Mouse (Mus musculus) hindbrain, embryonic 11.5 days (tissue): ENCODE results near the gene Alx1. TPM values are rescaled to one million over a fixed set of nuclear protein-coding genes. Genes with fewer than 3 reads are reported as not detected.

Experiments
- ATAC-seq: fragments of 200-750 bp; cut with Nextera tagmentation; 2 replicates; pipeline ENCODE4 v1.8.0; 2017; ENCODE audit warnings: mild to moderate bottlenecking, moderate TSS enrichment, moderate library complexity; ENCODE audit not compliant: low FRiP score
- DNase-seq: peaks from one replicate; pipeline ENCODE4 v3.0.0-alpha.2; 2015; ENCODE audit warnings: low spot score
- H3K27ac ChIP-seq: fragments of 300-500 bp; sonication (generic); 2 replicates; pipeline ENCODE4 v1.5.1; 2014; ENCODE audit warnings: mild to moderate bottlenecking, low read depth, low read length
- H3K27me3 ChIP-seq: fragments of 300-500 bp; sonication (generic); 2 replicates; pipeline ENCODE4 v1.6.1; 2014; ENCODE audit warnings: mild to moderate bottlenecking, low read length, moderate library complexity, mixed read lengths; ENCODE audit not compliant: control insufficient read depth, insufficient read depth
- H3K36me3 ChIP-seq: fragments of 300-500 bp; sonication (generic); 2 replicates; pipeline ENCODE4 v1.6.1; 2014; ENCODE audit warnings: mild to moderate bottlenecking, low read length, moderate library complexity, mixed read lengths; ENCODE audit not compliant: control insufficient read depth, insufficient read depth
- H3K4me1 ChIP-seq: fragments of 300-500 bp; sonication (generic); replicated peaks from 2 replicates; pipeline ENCODE4 v1.6.1; 2014; ENCODE audit warnings: low read length, mixed read lengths; ENCODE audit not compliant: control insufficient read depth, insufficient read depth
- H3K4me2 ChIP-seq: fragments of 300-500 bp; sonication (generic); replicated peaks from 2 replicates; pipeline ENCODE4 v1.6.1; 2014; ENCODE audit warnings: mild to moderate bottlenecking, low read depth, low read length
- H3K4me3 ChIP-seq: fragments of 300-500 bp; sonication (generic); 2 replicates; pipeline ENCODE4 v1.5.1; 2014; ENCODE audit warnings: low read depth, low read length
- H3K9ac ChIP-seq: fragments of 300-500 bp; sonication (generic); 2 replicates; pipeline ENCODE4 v1.6.1; 2014; ENCODE audit warnings: low read depth, low read length
- H3K9me3 ChIP-seq: fragments of 300-500 bp; sonication (generic); 2 replicates; pipeline ENCODE4 v1.6.1; 2016; ENCODE audit warnings: low read length; ENCODE audit not compliant: control insufficient read depth
- WGBS: fragments of 180-500 bp; shearing (Covaris S2); extraction: QIAGEN DNeasy Blood & Tissue Kit; methylation state at CpG from one replicate; pipeline ENCODE4 v1.1.7; 2014; 5-methylcytosine and 5-hydroxymethylcytosine counted together
- polyA plus RNA-seq: library from polyadenylated mRNA; unstranded; fragments of >200 nt; fragmentation: Nextera tagmentation; extraction: Ambion mirVana; gene quantifications from 2 replicates; pipeline ENCODE4 v1.2.1, GENCODE M21; 2014

Alx1 gene
- polyA plus RNA-seq: 2.1 and 7.0 TPM in 2 replicates

- Histone ChIP-seq H3K27me3 (peaks cover 70% of the 10 kb centered on the region), H3K4me3 (no peak within 1 kb of the TSS), H3K4me1 (peaks cover 3% of the 10 kb centered on the region), H3K9me3 (no peaks in the 10 kb centered on the region), H3K4me2 (no peak within 1 kb of the TSS), H3K36me3 (no peaks in the 10 kb centered on the region), H3K9ac (no peak within 1 kb of the TSS), H3K27ac (no peak within 1 kb of the TSS)
- DNase-seq (peak; percentile 65), ATAC-seq (no peak)
- under 1% methylated on average over 32 of the region's 32 CpGs for WGBS
Measured at GRCm38 (mm10) chr10:103029730-103030490, at the start of gene Alx1. Gene Alx1 (minus strand): TSS chr10:103030215.

- DNase-seq (no peak), ATAC-seq (no peak)
- no peak overlapping the region for H3K4me3 ChIP-seq
- no peak overlapping the region for H3K9ac ChIP-seq
- H3K4me2 ChIP-seq: no peak overlapping the region
- no peaks in the 10 kb centered on the region for H3K36me3 ChIP-seq
- H3K27me3 ChIP-seq: no peaks in the 10 kb centered on the region
- H3K9me3 ChIP-seq: no peaks in the 10 kb centered on the region
- WGBS: 89% methylated on average over 2 of the region's 2 CpGs
- H3K4me1 ChIP-seq: no peaks in the 10 kb centered on the region
- no peak overlapping the region for H3K27ac ChIP-seq
Measured at GRCm38 (mm10) chr10:103049593-103049992, 19.6 kb upstream of the Alx1 start.

- H3K9me3 ChIP-seq: no peaks in the 10 kb centered on the region
- no peak overlapping the region for H3K4me3 ChIP-seq
- no peak overlapping the region for H3K27ac ChIP-seq
- no peak overlapping the region for H3K9ac ChIP-seq
- no peak for DNase-seq
- no peak overlapping the region for H3K4me2 ChIP-seq
- H3K4me1 ChIP-seq: no peaks in the 10 kb centered on the region
- no peaks in the 10 kb centered on the region for H3K36me3 ChIP-seq
- no peaks in the 10 kb centered on the region for H3K27me3 ChIP-seq
- 71% methylated on average over 3 of the region's 3 CpGs for WGBS
- no peak for ATAC-seq
Measured at GRCm38 (mm10) chr10:103046623-103047022, 16.6 kb upstream of the Alx1 start.

GRCm38 (mm10) chr10:103045019-103045418 lies 15.0 kb upstream of the Alx1 start:
- H3K27me3 ChIP-seq: no peaks in the 10 kb centered on the region
- no peak for ATAC-seq
- WGBS: 64% methylated on average over 2 of the region's 2 CpGs
- no peaks in the 10 kb centered on the region for H3K36me3 ChIP-seq
- H3K9me3 ChIP-seq: no peaks in the 10 kb centered on the region
- no peaks in the 10 kb centered on the region for H3K4me1 ChIP-seq
- no peak overlapping the region for H3K4me3 ChIP-seq
- H3K4me2 ChIP-seq: no peak overlapping the region
- no peak overlapping the region for H3K27ac ChIP-seq
- no peak overlapping the region for H3K9ac ChIP-seq
- no peak for DNase-seq

DNA sequence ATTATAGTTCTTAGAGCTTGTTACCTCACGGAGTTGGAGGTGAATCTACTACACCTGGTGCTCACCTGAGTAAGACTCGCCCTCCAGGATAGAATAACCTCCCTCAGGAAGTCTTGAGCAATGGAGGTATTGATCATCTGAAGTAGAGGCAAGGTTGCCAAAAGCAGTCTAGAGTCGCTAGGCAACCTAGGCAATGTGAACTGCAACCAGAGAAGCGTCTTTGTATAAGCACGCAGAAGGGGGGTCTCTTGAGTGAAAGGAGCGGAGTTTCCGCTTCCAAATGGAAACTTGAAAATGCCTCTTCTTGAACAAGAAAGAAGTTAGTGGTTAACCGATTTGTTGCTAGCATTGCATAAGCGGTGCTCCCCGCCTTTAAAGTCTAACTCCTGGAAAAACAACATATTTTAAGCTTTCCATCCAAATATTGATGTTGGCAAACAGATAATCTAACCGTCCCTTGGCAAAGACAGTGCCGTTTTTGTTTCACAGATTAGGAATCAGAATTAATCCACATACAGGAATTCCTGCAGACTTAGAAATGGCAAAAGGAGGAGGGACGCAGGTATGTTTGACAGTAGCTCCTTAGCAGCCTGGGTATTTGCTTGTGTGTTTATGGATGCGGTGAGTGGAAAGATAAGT lies 5.1 kb upstream of the Alx1 start:
- Histone ChIP-seq H3K9ac (no peak overlapping the region), H3K27ac (no peak overlapping the region), H3K36me3 (no peaks in the 10 kb centered on the region), H3K9me3 (no peaks in the 10 kb centered on the region), H3K4me1 (peaks cover 1% of the 10 kb centered on the region; the same call in 1 of the 2 replicates), H3K27me3 (peaks cover 52% of the 10 kb centered on the region), H3K4me2 (no peak overlapping the region), H3K4me3 (no peak overlapping the region)
- ATAC-seq: no peak
- WGBS: under 1% methylated on average over 14 of the region's 14 CpGs
- peak; percentile 47 for DNase-seq

GRCm38 (mm10) chr10:103030931-103031330 lies 916 bp upstream of the Alx1 start:
- H3K4me2 ChIP-seq: no peak overlapping the region
- H3K27ac ChIP-seq: no peak overlapping the region
- H3K36me3 ChIP-seq: no peaks in the 10 kb centered on the region
- H3K9me3 ChIP-seq: no peaks in the 10 kb centered on the region
- no peak for ATAC-seq
- H3K9ac ChIP-seq: no peak overlapping the region
- WGBS: 4% methylated on average over 11 of the region's 11 CpGs
- DNase-seq: peak; percentile 44
- H3K4me3 ChIP-seq: no peak overlapping the region
- H3K4me1 ChIP-seq: peaks cover 3% of the 10 kb centered on the region
- H3K27me3 ChIP-seq: peaks cover 77% of the 10 kb centered on the region

GRCm38 (mm10) chr10:103029132-103029729 lies 784 bp downstream of the Alx1 start:
- H3K9me3 ChIP-seq: no peaks in the 10 kb centered on the region
- H3K9ac ChIP-seq: no peak overlapping the region
- WGBS: 1% methylated on average over 22 of the region's 23 CpGs
- no peak overlapping the region for H3K27ac ChIP-seq
- H3K4me1 ChIP-seq: peaks cover 3% of the 10 kb centered on the region
- ATAC-seq (no peak), DNase-seq (peak; percentile 56)
- H3K36me3 ChIP-seq: no peaks in the 10 kb centered on the region
- peaks cover 64% of the 10 kb centered on the region for H3K27me3 ChIP-seq
- H3K4me2 ChIP-seq: no peak overlapping the region
- no peak overlapping the region; the same call in 1 of the 2 replicates for H3K4me3 ChIP-seq

- 1% methylated on average over 49 of the region's 50 CpGs for WGBS
- H3K4me1 ChIP-seq: peaks cover 3% of the 10 kb centered on the region
- no peaks in the 10 kb centered on the region for H3K36me3 ChIP-seq
- ATAC-seq (peak; percentile 85), DNase-seq (peak; percentile 74)
- H3K4me2 ChIP-seq: peak overlapping the region; percentile 52
- no peak overlapping the region for H3K27ac ChIP-seq
- peaks cover 63% of the 10 kb centered on the region for H3K27me3 ChIP-seq
- no peaks in the 10 kb centered on the region for H3K9me3 ChIP-seq
- H3K9ac ChIP-seq: 0 out of 2 replicates have a peak overlapping the region, but pooled peaks have one; percentile 19
- peak overlapping the region; percentile 31 for H3K4me3 ChIP-seq
Measured at GRCm38 (mm10) chr10:103028253-103029131, 1.5 kb downstream of the Alx1 start.
